Mouse (Mus musculus) left cerebral cortex, postnatal 4 days (tissue): ENCODE results near the gene Gpr37. TPM values are rescaled to one million over a fixed set of nuclear protein-coding genes. Genes with fewer than 3 reads are reported as not detected.

Experiments used
- DNase-seq: peaks from one replicate; pipeline ENCODE4 v3.0.0-alpha.2; 2022
- intact Hi-C: fragments of 180-260 bp; cut with DNase I; formaldehyde crosslinking; loops from one replicate; pipeline ENCODE4 v1.15.1; 2025
- total RNA-seq, 2 experiments: library from RNA; stranded (reverse); gene quantifications; 2 replicates each; pipeline ENCODE4 v1.2.3; 2021

Gene Gpr37
- total RNA-seq = 10 to 100 TPM; 11.2 to 11.7 TPM

- intact Hi-C loops = no loop called here
- no peak for DNase-seq
These were observed at the start of gene Gpr37 for GRCm38 (mm10) chr6:25690629-25691028. TSS of gene Gpr37 (minus strand) at chr6:25690729.

- DNase-seq = no peak
- intact Hi-C loops = no loop called here
These were observed 46.0 kb upstream of the Gpr37 start for GRCm38 (mm10) chr6:25736533-25736932.

GRCm38 (mm10) chr6:25726560-25726959 is 36.0 kb upstream of the Gpr37 start:
- no peak for DNase-seq
- intact Hi-C loops = no loop called here

- intact Hi-C loops = no loop called here
- DNase-seq = no peak
These were observed 20.1 kb upstream of the Gpr37 start for GRCm38 (mm10) chr6:25710601-25711000.

- intact Hi-C loops = loop anchor here (5.0 kb wide), 1 partner anchor 687 kb away; no protein-coding TSS in a partner anchor
- DNase-seq = peak; percentile 61
These were observed 18.8 kb upstream of the Gpr37 start for GRCm38 (mm10) chr6:25709250-25709895.

- intact Hi-C loops = no loop called here
- peak; percentile 10 for DNase-seq
These were observed 9.4 kb upstream of the Gpr37 start for GRCm38 (mm10) chr6:25699956-25700355.

GRCm38 (mm10) chr6:25690284-25690605 is 284 bp downstream of the Gpr37 start:
- DNase-seq = peak; percentile 62
- intact Hi-C loops = no loop called here

- intact Hi-C loops = no loop called here
- DNase-seq = peak; percentile 72
These were observed 827 bp downstream of the Gpr37 start for GRCm38 (mm10) chr6:25689520-25690283.

GRCm38 (mm10) chr6:25688927-25689519 is 1.5 kb downstream of the Gpr37 start:
- peak; percentile 21 for DNase-seq
- intact Hi-C loops = no loop called here

- intact Hi-C loops = no loop called here
- peak; percentile 80 for DNase-seq
These were observed 3.7 kb downstream of the Gpr37 start for GRCm38 (mm10) chr6:25686760-25687200.

GRCm38 (mm10) chr6:25684391-25684790 is 6.1 kb downstream of the Gpr37 start:
- DNase-seq = no peak
- intact Hi-C loops = no loop called here

GRCm38 (mm10) chr6:25675111-25675510 is 15.4 kb downstream of the Gpr37 start:
- intact Hi-C loops = no loop called here
- DNase-seq = no peak

GRCm38 (mm10) chr6:25673801-25674200 is 16.7 kb downstream of the Gpr37 start:
- intact Hi-C loops = no loop called here
- no peak for DNase-seq

- DNase-seq = no peak
- intact Hi-C loops = no loop called here
These were observed 20.4 kb downstream of the Gpr37 start for GRCm38 (mm10) chr6:25670150-25670549.

GRCm38 (mm10) chr6:25663942-25664341 is 26.6 kb downstream of the Gpr37 start:
- DNase-seq = no peak
- intact Hi-C loops = no loop called here

- intact Hi-C loops = no loop called here
- no peak for DNase-seq
These were observed 30.4 kb downstream of the Gpr37 start for GRCm38 (mm10) chr6:25659924-25660675.

Other genes starting within 250 kb of the Gpr37 start
- gene Pot1a, start 118.5 kb upstream of the Gpr37 start, total RNA-seq = 10 to 100 TPM; 12.5 to 14.4 TPM